Mouse (Mus musculus): ENCODE measurements around the gene Rab13. TPM values are rescaled to one million over a fixed set of nuclear protein-coding genes. Genes with fewer than 3 reads are reported as not detected.
"Not testable (repeated sequence)": the region's sequence is repeated elsewhere in the genome, so short reads cannot be mapped to it uniquely, and the experiment has no call there.

The Rab13 gene
- total RNA-seq, 2 experiments from 2014 or later = 9.4 to 10.4 TPM

- DNase-seq (ENCODE audit: low spot score in 2 of 2) = no peak
Observed at GRCm38 (mm10) chr3:90222941-90223340, 9.4 kb downstream of the Rab13 start.

GRCm38 (mm10) chr3:90224331-90224730 is 10.8 kb downstream of the Rab13 start:
- no peak for DNase-seq (ENCODE audit: low spot score in 2 of 2)

- DNase-seq (ENCODE audit: low spot score in 2 of 2) = no peak
Observed at GRCm38 (mm10) chr3:90231075-90231474, 17.6 kb downstream of the Rab13 start.

- peak; percentile 95 to 98 for DNase-seq (ENCODE audit: low spot score in 2 of 2)
Observed at GRCm38 (mm10) chr3:90231507-90232333, 18.2 kb downstream of the Rab13 start, which contains the start of gene Jtb. Gene Jtb, plus strand, starts transcription at chr3:90231597.

- no peak for DNase-seq (ENCODE audit: low spot score in 2 of 2)
Observed at GRCm38 (mm10) chr3:90241251-90241650, 27.8 kb downstream of the Rab13 start.

- no peak for DNase-seq (ENCODE audit: low spot score in 2 of 2)
Observed at GRCm38 (mm10) chr3:90241669-90242358, 28.3 kb downstream of the Rab13 start.

GRCm38 (mm10) chr3:90242984-90243775 is 29.7 kb downstream of the Rab13 start, which contains the start of gene Creb3l4:
Gene Creb3l4, minus strand, starts transcription at chr3:90243512.
- peak in 1 of 2 experiments; percentile 35 for DNase-seq (ENCODE audit: low spot score in 2 of 2)

GRCm38 (mm10) chr3:90245406-90245805 is 31.9 kb downstream of the Rab13 start:
- DNase-seq (ENCODE audit: low spot score in 2 of 2) = no peak

GRCm38 (mm10) chr3:90247630-90247959 is 34.1 kb downstream of the Rab13 start:
- DNase-seq (ENCODE audit: low spot score in 2 of 2) = no peak

- peak; percentile 88 to 96 for DNase-seq (ENCODE audit: low spot score in 2 of 2)
Observed at GRCm38 (mm10) chr3:90247960-90248745, 34.7 kb downstream of the Rab13 start, which contains the start of gene Slc39a1. Gene Slc39a1, plus strand, starts transcription at chr3:90248172.

- DNase-seq (ENCODE audit: low spot score in 2 of 2) = no peak
Observed at GRCm38 (mm10) chr3:90248746-90249100, 35.2 kb downstream of the Rab13 start.

GRCm38 (mm10) chr3:90250791-90251190 is 37.3 kb downstream of the Rab13 start:
- DNase-seq (ENCODE audit: low spot score in 2 of 2) = no peak

- DNase-seq (ENCODE audit: low spot score in 2 of 2) = not testable (repeated sequence)
Observed at GRCm38 (mm10) chr3:90251731-90252226, 38.3 kb downstream of the Rab13 start.

GRCm38 (mm10) chr3:90252659-90253058 is 39.2 kb downstream of the Rab13 start:
- not testable (repeated sequence) for DNase-seq (ENCODE audit: low spot score in 2 of 2)

GRCm38 (mm10) chr3:90253174-90253573 is 39.7 kb downstream of the Rab13 start:
- DNase-seq (ENCODE audit: low spot score in 2 of 2) = not testable (repeated sequence)

GRCm38 (mm10) chr3:90253653-90254418 is 40.3 kb downstream of the Rab13 start, which contains the start of gene Crtc2:
Gene Crtc2, plus strand, starts transcription at chr3:90254163.
- peak; percentile 98 for DNase-seq (ENCODE audit: low spot score in 2 of 2)

- DNase-seq (ENCODE audit: low spot score in 2 of 2) = no peak
Observed at GRCm38 (mm10) chr3:90254419-90255193, 41.1 kb downstream of the Rab13 start.

- no peak for DNase-seq (ENCODE audit: low spot score in 2 of 2)
Observed at GRCm38 (mm10) chr3:90255194-90255565, 41.7 kb downstream of the Rab13 start.

- DNase-seq (ENCODE audit: low spot score in 2 of 2) = no peak
Observed at GRCm38 (mm10) chr3:90255784-90256353, 42.4 kb downstream of the Rab13 start.
